Mouse (Mus musculus): ENCODE data around the gene Hus1.

GRCm38 (mm10) chr11:8978154-8978553, 32.8 kb downstream of the Hus1 start:
- no peak for TF ChIP-seq EP300 (IDR thresholded peaks at IDR 0.05; ENCODE audit: insufficient read depth, low read depth, low read length)
- TF ChIP-seq CTCF (IDR thresholded peaks at IDR 0.05): no peak
